Mouse (Mus musculus): Measurements from ENCODE around the gene Plcl2.
"Not testable (repeated sequence)": the region's sequence is repeated elsewhere in the genome, so short reads cannot be mapped to it uniquely, and the experiment has no call there.

Gene Plcl2

GRCm38 (mm10) chr17:50534889-50535288, 25.7 kb downstream of the Plcl2 start:
- in situ Hi-C loops (cut with MseI, MboI) = not testable (repeated sequence)

- in situ Hi-C loops (cut with MseI, MboI) = no loop called here
Observed at GRCm38 (mm10) chr17:50536409-50537194, 27.4 kb downstream of the Plcl2 start.

- in situ Hi-C loops (cut with MseI, MboI) = no loop called here
Observed at GRCm38 (mm10) chr17:50537786-50538185, 28.6 kb downstream of the Plcl2 start.

- in situ Hi-C loops (cut with MseI, MboI) = no loop called here
Observed at GRCm38 (mm10) chr17:50544860-50545259, 35.7 kb downstream of the Plcl2 start.

DNA sequence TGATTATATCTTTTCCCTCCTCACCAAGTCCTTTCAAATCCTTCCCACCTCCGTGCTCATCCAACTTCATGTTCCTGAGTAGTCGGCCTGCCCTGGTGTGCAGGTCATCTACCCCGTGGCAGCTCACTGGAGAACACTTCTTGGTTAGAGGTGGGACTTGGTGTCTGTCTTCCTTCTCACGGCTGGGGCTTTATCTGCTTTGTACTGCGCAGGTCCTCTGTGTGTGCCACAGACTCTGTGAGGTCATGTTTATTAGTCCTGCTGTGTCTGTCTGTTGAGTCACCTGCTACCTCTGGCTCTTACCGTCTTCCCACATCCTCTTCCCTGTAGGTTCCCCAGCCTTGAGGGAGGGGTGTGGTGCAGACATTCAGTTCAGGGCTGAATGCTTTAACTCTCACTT, 36.1 kb downstream of the Plcl2 start:
- in situ Hi-C loops (cut with MseI, MboI) = no loop called here

DNA sequence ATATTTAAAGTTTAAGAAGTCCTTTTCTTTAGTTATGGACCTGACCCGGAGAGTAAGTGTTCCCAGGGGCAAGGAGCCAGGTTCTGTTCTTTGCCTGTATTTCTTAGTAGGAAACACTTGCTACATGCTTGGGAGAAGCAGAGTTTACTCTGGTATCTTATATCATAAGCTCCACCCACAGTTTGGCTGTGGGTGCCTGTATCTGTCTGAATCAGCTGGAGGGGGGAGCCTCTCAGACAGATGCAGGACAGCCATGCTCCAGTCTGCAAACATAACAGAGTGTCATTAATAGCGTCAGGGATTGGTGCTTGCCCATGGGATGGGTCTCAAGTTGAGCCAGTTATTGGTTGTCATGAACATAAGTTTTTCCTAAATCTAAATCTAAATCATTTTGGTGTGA, 42.9 kb downstream of the Plcl2 start:
- in situ Hi-C loops (cut with MseI, MboI) = no loop called here

DNA sequence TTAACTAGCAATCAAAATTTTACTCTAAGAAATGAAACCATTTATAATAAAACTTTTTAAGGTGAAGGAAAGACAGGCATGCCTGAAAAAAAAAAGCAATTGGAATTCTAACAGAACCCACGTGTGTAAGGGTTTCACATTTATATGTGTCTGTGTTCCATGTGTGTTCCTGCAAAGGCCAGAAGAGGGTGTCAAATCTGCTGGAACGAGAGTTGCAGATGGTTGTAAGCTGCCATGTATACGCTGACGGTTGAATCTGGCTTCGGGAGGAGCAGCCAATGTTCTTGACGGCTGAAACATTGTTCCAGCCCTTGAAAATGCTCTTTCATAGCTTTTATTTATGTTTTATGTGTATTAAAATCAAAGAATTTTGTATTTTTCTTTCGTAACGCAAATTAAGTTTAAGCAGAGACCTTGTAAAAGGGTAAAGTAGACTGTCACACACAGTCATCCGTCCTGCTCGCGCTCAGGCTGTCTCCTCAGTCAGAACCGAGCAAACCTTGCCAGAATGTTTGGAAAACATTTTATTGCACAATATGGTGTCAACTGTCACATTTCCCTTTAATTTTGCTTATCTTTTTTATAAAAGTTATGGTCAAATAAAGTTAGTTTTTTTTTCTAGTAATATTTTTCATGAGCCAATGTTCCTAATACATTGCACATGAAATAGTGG, 48.5 kb downstream of the Plcl2 start:
- in situ Hi-C loops (cut with MseI, MboI) = no loop called here

DNA sequence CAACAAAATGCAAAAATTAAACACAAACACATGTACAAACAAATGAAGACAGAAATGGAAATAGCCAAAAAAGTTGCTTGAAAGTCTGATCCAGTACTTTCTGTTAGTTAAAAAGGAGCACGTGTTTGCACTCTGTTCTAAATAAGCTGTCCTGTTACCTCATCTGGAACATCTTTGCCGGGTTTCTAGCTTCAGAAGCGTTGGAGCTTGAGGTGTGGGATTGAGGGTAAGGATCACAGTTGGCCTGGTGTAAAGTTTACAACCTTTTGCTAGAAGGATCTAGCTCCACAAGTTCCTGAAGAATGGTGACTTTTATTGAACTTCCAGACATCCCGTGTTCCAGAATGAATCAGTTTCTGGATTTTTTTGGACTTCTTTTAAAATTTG, 49.0 kb downstream of the Plcl2 start:
- in situ Hi-C loops (cut with MseI, MboI) = no loop called here

- in situ Hi-C loops (cut with MseI, MboI) = no loop called here
Observed at GRCm38 (mm10) chr17:50565376-50566123, 56.3 kb downstream of the Plcl2 start.

GRCm38 (mm10) chr17:50568846-50569245, 59.6 kb downstream of the Plcl2 start:
- in situ Hi-C loops (cut with MseI, MboI) = no loop called here

- in situ Hi-C loops (cut with MseI, MboI) = not testable (repeated sequence)
Observed at GRCm38 (mm10) chr17:50570228-50570627, 61.0 kb downstream of the Plcl2 start.

DNA sequence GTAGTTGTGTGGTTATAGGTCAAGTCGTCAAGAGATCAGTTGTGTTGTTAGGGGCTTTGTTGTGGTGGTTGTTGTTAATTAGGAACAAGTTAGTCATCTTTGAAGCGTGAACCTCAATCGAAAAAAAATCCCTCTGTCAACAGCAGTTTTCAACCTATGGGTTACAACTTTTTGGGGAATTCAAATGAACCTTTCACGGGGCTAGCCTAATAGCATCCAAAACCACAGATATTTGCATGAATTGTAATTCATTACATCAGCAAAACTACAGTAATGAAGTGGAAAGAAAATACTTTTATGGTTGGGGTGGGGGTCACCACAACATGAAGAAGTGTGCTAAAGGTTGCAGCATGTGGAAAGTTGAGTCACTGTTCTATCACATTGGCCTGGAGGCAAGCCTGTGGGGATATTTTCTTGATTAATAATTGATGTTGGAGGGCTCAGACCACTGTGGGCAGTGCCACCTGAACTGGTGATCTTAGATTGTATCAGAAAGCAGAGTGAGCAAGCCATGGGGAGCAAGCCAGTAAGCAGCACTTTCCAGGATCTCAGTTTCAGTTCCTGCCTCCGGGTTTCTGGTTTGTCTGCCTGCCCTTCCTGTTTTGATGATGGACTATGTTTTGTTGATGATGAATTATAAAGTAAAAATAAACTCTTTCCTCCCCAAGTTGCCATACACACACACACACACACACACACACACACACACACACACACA, 61.6 kb downstream of the Plcl2 start:
- in situ Hi-C loops (cut with MseI, MboI) = no loop called here

- in situ Hi-C loops (cut with MseI, MboI) = no loop called here
Observed at GRCm38 (mm10) chr17:50574161-50574560, 65.0 kb downstream of the Plcl2 start.

GRCm38 (mm10) chr17:50580416-50580815, 71.2 kb downstream of the Plcl2 start:
- in situ Hi-C loops (cut with MseI, MboI) = no loop called here

- in situ Hi-C loops (cut with MseI, MboI) = no loop called here
Observed at GRCm38 (mm10) chr17:50586834-50587233, 77.6 kb downstream of the Plcl2 start.

GRCm38 (mm10) chr17:50587941-50588340, 78.7 kb downstream of the Plcl2 start:
- in situ Hi-C loops (cut with MseI, MboI) = no loop called here

DNA sequence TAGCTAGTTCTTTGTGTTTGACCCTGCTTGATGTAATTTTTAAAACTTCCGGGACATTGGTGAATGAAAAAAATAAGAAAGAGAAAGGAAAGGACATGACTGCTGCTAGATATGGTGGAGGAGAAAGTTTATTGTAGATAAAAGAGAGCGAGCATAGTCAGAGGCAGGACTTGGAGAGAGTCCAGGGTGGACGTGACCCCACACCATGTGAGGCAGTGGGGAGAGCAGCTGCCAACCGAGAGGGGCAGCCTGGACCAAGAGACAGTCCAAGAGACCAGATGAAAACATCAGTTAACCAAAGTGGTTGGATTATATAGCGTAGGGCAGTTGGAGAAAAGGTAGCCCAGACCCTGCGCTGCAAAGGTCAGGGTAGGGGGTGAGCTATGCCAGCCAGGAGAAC, 91.0 kb downstream of the Plcl2 start:
- in situ Hi-C loops (cut with MseI, MboI) = no loop called here

DNA sequence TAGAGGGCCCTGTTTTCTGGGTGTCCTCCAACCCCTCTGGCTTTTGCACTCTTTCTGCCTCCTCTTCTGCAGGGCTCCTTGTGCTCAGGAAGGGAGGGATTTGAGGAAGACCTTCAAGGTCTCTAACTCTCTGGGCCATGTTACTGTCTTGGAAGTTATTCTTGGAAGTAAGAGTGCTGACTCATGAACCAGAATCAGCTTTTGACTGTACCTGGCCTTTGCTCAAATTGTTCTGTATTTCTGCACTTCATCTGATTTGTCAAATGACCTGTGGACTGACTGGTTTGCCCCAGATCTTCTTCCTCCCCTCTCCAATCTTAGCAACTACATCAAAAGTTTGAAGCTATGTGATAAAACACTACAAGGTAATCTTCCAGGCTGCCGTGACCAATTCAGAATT, 91.5 kb downstream of the Plcl2 start:
- in situ Hi-C loops (cut with MseI, MboI) = no loop called here

DNA sequence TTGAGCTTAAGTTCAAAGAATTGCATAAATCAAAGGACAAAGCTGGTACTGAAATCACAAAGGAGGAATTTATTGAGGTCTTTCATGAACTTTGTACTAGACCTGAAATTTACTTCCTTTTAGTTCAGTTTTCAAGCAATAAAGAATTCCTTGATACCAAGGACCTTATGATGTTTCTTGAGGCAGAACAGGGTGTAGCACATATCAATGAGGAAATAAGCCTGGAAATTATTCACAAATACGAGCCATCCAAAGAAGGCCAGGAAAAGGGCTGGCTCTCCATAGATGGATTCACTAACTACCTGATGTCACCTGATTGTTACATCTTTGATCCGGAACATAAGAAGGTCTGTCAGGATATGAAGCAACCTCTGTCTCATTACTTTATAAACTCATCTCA, 97.7 kb downstream of the Plcl2 start:
- in situ Hi-C loops (cut with MseI, MboI) = no loop called here

GRCm38 (mm10) chr17:50609908-50610307, 100.7 kb downstream of the Plcl2 start:
- in situ Hi-C loops (cut with MseI, MboI) = no loop called here

DNA sequence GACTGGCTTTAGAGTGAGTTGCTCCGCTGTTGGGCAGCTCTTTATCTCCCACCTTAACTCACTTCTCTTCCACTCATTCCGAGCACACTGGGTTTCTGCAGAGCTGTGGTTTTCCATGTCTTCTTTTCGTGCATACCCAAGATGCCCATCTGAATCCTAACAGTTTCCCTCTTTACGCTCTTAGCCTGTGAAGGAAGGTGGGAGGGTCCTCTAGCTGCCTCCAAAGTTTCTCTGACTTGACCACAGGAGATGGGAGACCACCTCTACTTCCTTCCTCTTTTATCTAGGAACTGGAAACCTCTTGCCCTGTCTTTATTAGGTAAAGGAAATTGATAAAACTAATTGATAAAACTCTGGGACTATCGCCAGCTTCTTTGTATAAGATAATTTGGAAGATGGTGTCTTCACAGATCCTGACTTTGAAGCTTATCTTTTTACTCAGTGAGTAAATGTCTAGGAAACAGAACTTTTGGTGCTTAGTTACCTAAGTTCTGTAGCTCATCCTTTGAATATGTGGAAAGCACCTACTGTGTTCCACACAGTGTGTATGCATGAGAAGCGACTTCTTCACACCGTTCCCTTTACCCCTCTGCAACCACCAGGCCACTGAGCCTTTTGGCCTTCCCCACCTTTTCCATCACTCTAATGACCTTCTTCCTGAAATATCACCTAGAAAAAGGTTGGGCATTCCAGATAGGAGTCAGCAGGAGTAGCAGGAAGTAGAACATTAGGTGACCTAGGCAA, 111.8 kb downstream of the Plcl2 start:
- in situ Hi-C loops (cut with MseI, MboI) = no loop called here
